Comparison of ENCODE assay signal across 9 mouse cellular contexts in genomic region chr13:23312909-23313669, GRCm38 (mm10). TPM values are rescaled to one million over a fixed set of nuclear protein-coding genes. Genes with fewer than 3 reads are reported as not detected.
A peak's percentile ranks its signal among the peaks of the same experiment; 100 is the strongest.
DNase-seq lines count a peak whose midpoint lies in the region; ATAC-seq lines count a peak whose summit lies in the region.
"Had no signal": no experiment of that assay in that cellular context is flagged by ENCODE, and none has a peak within 500 bp of the region (broad histone marks: within the 10 kb centered on the region; RNA-seq: fewer than 3 reads in every experiment).

No protein-coding gene starts in this region.

- ATAC-seq in forebrain, embryonic 14.5 days, result peak; percentile 56
- no peak for ATAC-seq in liver, embryonic 12.5 days
- ATAC-seq in stomach, embryonic 16.5 days (ENCODE audit: insufficient read depth, low FRiP score), result no peak

- no peaks in the 10 kb centered on the region for H3K36me3 ChIP-seq in forebrain, embryonic 14.5 days (ENCODE audit: control insufficient read depth, insufficient read depth, low read length)
- no peaks in the 10 kb centered on the region for H3K36me3 ChIP-seq in liver, embryonic 12.5 days
- H3K36me3 ChIP-seq in stomach, embryonic 16.5 days (ENCODE audit: control insufficient read depth, insufficient read depth, low read length), result no peaks in the 10 kb centered on the region

- no peak overlapping the region for H3K27ac ChIP-seq in forebrain, embryonic 14.5 days (ENCODE audit: low read depth, low read length)
- H3K27ac ChIP-seq in liver, embryonic 12.5 days, result no peak overlapping the region
- no peak overlapping the region for H3K27ac ChIP-seq in stomach, embryonic 16.5 days (ENCODE audit: low read length)
- H3K27ac ChIP-seq: macrophage had no signal

- H3K9ac ChIP-seq in forebrain, embryonic 14.5 days (ENCODE audit: low read length), result peak overlapping the region; percentile 52
- no peak overlapping the region for H3K9ac ChIP-seq in liver, embryonic 12.5 days
- peak overlapping the region; percentile 39; the same call in 1 of the 2 replicates for H3K9ac ChIP-seq in stomach, embryonic 16.5 days (ENCODE audit: low read length)

- peaks cover 10% of the 10 kb centered on the region for H3K4me1 ChIP-seq in forebrain, embryonic 14.5 days (ENCODE audit: control insufficient read depth, insufficient read depth, low read length)
- peaks cover 36% of the 10 kb centered on the region for H3K4me1 ChIP-seq in liver, embryonic 12.5 days
- H3K4me1 ChIP-seq in stomach, embryonic 16.5 days (ENCODE audit: control insufficient read depth, insufficient read depth, low read length), result peaks cover 10% of the 10 kb centered on the region; the same call in 1 of the 2 replicates

- WGBS in forebrain, embryonic 14.5 days, result 2% methylated on average over 42 of the region's 42 CpGs
- WGBS in liver, embryonic 12.5 days (ENCODE audit: insufficient replicate concordance), result 1% methylated on average over 42 of the region's 42 CpGs
- 2% methylated on average over 42 of the region's 42 CpGs for WGBS in stomach, embryonic 16.5 days

- H3K27me3 ChIP-seq in forebrain, embryonic 14.5 days (replicated peaks; ENCODE audit: control insufficient read depth, insufficient read depth, low read length), result peaks cover 57% of the 10 kb centered on the region
- H3K27me3 ChIP-seq in liver, embryonic 12.5 days (replicated peaks), result peaks cover 70% of the 10 kb centered on the region
- H3K27me3 ChIP-seq in stomach, embryonic 16.5 days (ENCODE audit: control insufficient read depth, insufficient read depth, low read length), result peaks cover 46% of the 10 kb centered on the region

- H3K9me3 ChIP-seq in forebrain, embryonic 14.5 days (replicated peaks; ENCODE audit: control insufficient read depth, low read length), result no peaks in the 10 kb centered on the region
- H3K9me3 ChIP-seq in liver, embryonic 12.5 days (replicated peaks), result no peaks in the 10 kb centered on the region
- H3K9me3 ChIP-seq in stomach, embryonic 16.5 days (replicated peaks; ENCODE audit: control insufficient read depth, low read length), result no peaks in the 10 kb centered on the region

- H3K4me2 ChIP-seq in forebrain, embryonic 14.5 days (ENCODE audit: low read length), result peak overlapping the region; percentile 87
- H3K4me2 ChIP-seq in liver, embryonic 12.5 days, result peak overlapping the region; percentile 71
- H3K4me2 ChIP-seq in stomach, embryonic 16.5 days (ENCODE audit: low read depth, low read length), result peak overlapping the region; percentile 72

- peak; percentile 14 for DNase-seq in right cerebral cortex, postnatal 25 days
- no peak for DNase-seq in right cerebral cortex, adult 18-20 months
- peak; percentile 67 for DNase-seq in forebrain, embryonic 14.5 days (ENCODE audit: low spot score)
- DNase-seq in layer of hippocampus, postnatal 36 days, result no peak
- DNase-seq in T-cell, adult 2 months (ENCODE audit: low spot score), result no peak
- no peak for DNase-seq in adrenal gland, postnatal 36 days

- H3K4me3 ChIP-seq in forebrain, embryonic 14.5 days (ENCODE audit: low read depth, low read length), result peak overlapping the region; percentile 43
- peak overlapping the region; percentile 48 for H3K4me3 ChIP-seq in liver, embryonic 12.5 days
- H3K4me3 ChIP-seq in stomach, embryonic 16.5 days (replicated peaks; ENCODE audit: low read length), result peak overlapping the region; percentile 45

RNA-seq across cellular contexts. Expression of gene Zfp322a, which starts 55.9 kb away (rescaled TPM):
- 49.6 and 59.5 TPM in 2 replicates for polyA plus RNA-seq in forebrain, embryonic 14.5 days (2014; fragmentation: Nextera tagmentation; extraction: Ambion mirVana)
- polyA plus RNA-seq in liver, embryonic 12.5 days (2016; fragmentation: Nextera tagmentation; extraction: Ambion mirVana), result 19.5 and 21.6 TPM in 2 replicates
- 36.9 and 38.3 TPM in 2 replicates for polyA plus RNA-seq in stomach, embryonic 16.5 days (2015; fragmentation: Nextera tagmentation; extraction: Ambion mirVana)
- 10 to 100 TPM; 37.7 to 38.8 TPM for total RNA-seq in layer of hippocampus, postnatal 36 days (2021)
- 10 to 100 TPM; 19.4 to 21.2 TPM for total RNA-seq in adrenal gland, postnatal 36 days (2021)

Comparison
In these comparisons a context has a peak if more than half of its experiments do, and no peak if none do; other contexts are left out.
1. DNase-seq: peak in right cerebral cortex, postnatal 25 days (single experiment) and forebrain, embryonic 14.5 days (single experiment); none in right cerebral cortex, adult 18-20 months (single experiment), layer of hippocampus, postnatal 36 days (0 of 2), T-cell, adult 2 months (single experiment) and adrenal gland, postnatal 36 days (0 of 2).
2. Peak in every context shown above with its lines, with median percentiles within 50 percentile points of each other: H3K4me2 ChIP-seq and H3K4me3 ChIP-seq.